Mouse (Mus musculus): ENCODE measurements around the gene Slc9a3r2. TPM values are rescaled to one million over a fixed set of nuclear protein-coding genes. Genes with fewer than 3 reads are reported as not detected.
A peak's percentile ranks its signal among the peaks of the same experiment; 100 is the strongest.

Slc9a3r2 gene
- 9.8 and 10.2 TPM in 2 replicates for polyA plus RNA-seq (2015; fragmentation: Nextera tagmentation; extraction: Ambion mirVana)

GRCm38 (mm10) chr17:24650070-24650616 lies at the start of gene Slc9a3r2:
TSS of gene Slc9a3r2 (minus strand) at chr17:24650327.
- H3K9ac ChIP-seq = peak within 1 kb of the TSS; percentile 68
- peaks cover 33% of the 10 kb centered on the region for H3K4me1 ChIP-seq (replicated peaks)
- peak within 1 kb of the TSS; percentile 82 for H3K4me2 ChIP-seq
- no peak within 1 kb of the TSS for H3K27ac ChIP-seq
- peaks cover 60% of the 10 kb centered on the region for H3K27me3 ChIP-seq
- H3K9me3 ChIP-seq (replicated peaks) = no peaks in the 10 kb centered on the region
- DNase-seq (no peak), ATAC-seq (ENCODE audit: low read depth) (peak; percentile 45)
- WGBS (ENCODE audit: insufficient replicate concordance) = under 1% methylated on average over 28 of the region's 41 CpGs
- peak within 1 kb of the TSS; percentile 62 for H3K4me3 ChIP-seq (replicated peaks)
- no peaks in the 10 kb centered on the region for H3K36me3 ChIP-seq

- Histone ChIP-seq H3K4me1 (replicated peaks) (peaks cover 36% of the 10 kb centered on the region), H3K27me3 (no peaks in the 10 kb centered on the region), H3K9me3 (replicated peaks) (no peaks in the 10 kb centered on the region), H3K4me2 (no peak overlapping the region), H3K9ac (no peak overlapping the region), H3K4me3 (replicated peaks) (no peak overlapping the region), H3K27ac (no peak overlapping the region; the same call in 1 of the 2 replicates), H3K36me3 (peaks cover 47% of the 10 kb centered on the region)
- ATAC-seq (ENCODE audit: low read depth) = no peak
- 77% methylated on average over 2 of the region's 2 CpGs for WGBS (ENCODE audit: insufficient replicate concordance)
- no peak for DNase-seq
Measured at GRCm38 (mm10) chr17:24699473-24699872, 49.3 kb upstream of the Slc9a3r2 start.

GRCm38 (mm10) chr17:24698715-24699114 lies 48.6 kb upstream of the Slc9a3r2 start:
- no peak overlapping the region for H3K27ac ChIP-seq
- WGBS (ENCODE audit: insufficient replicate concordance) = 67% methylated on average over 9 of the region's 9 CpGs

GRCm38 (mm10) chr17:24697985-24698384 lies 47.9 kb upstream of the Slc9a3r2 start:
- H3K9ac ChIP-seq = no peak overlapping the region
- 19% methylated on average over 5 of the region's 5 CpGs for WGBS (ENCODE audit: insufficient replicate concordance)
- H3K27ac ChIP-seq = no peak overlapping the region
- peaks cover 46% of the 10 kb centered on the region for H3K36me3 ChIP-seq
- H3K4me3 ChIP-seq (replicated peaks) = no peak overlapping the region
- H3K9me3 ChIP-seq (replicated peaks) = no peaks in the 10 kb centered on the region
- ATAC-seq (ENCODE audit: low read depth) (no peak), DNase-seq (no peak)
- no peak overlapping the region for H3K4me2 ChIP-seq
- peaks cover 40% of the 10 kb centered on the region for H3K4me1 ChIP-seq (replicated peaks)
- H3K27me3 ChIP-seq = no peaks in the 10 kb centered on the region

More at GRCm38 (mm10) chr17:24698715-24699114, 48.6 kb upstream of the Slc9a3r2 start:
- peaks cover 40% of the 10 kb centered on the region for H3K4me1 ChIP-seq (replicated peaks)
- H3K9me3 ChIP-seq (replicated peaks) = no peaks in the 10 kb centered on the region
- no peaks in the 10 kb centered on the region for H3K27me3 ChIP-seq
- H3K36me3 ChIP-seq = peaks cover 44% of the 10 kb centered on the region
- no peak for ATAC-seq (ENCODE audit: low read depth)
- no peak overlapping the region for H3K4me3 ChIP-seq (replicated peaks)
- peak overlapping the region; percentile 9; the same call in 1 of the 2 replicates for H3K9ac ChIP-seq
- H3K4me2 ChIP-seq = no peak overlapping the region
- DNase-seq = no peak

DNA sequence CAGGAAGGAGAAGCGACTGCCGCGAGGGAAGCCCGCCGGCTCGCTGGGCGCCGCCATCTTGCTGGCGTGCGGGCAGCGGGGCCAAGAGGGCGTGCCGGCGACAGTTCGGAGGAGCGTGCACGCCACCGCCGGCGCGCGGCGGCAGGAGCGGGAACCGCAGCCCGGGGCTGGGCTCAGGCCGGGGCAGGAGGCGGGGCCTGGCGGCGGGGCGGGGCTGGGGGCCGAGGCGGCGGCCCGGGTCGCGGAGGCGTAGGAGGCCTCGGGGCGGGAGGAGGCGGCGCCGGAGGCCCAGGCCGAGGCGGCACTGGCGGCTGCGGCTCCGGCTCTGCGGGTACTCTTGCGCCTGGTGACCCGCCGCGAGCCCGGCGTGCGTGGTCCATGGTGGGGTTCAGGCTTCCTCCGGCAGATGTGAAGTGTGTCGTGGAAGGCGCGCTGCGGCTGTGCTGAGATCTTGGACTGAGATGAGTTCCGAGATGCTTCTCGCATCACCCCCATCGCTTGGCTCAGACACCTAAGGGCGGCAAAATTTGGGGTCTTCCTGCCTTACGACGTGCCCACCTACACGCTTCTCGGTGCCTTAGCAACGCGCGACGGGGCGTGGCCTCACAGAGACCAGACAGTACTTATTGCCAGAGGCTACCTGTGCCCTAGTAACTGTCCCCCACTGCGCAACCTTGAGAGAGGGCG lies 46.0 kb upstream of the Slc9a3r2 start, which contains the start of the genes Gfer and Noxo1:
TSS of gene Gfer (minus strand) at position 146 of the 687 bp plus-strand sequence.
TSS of gene Noxo1 (plus strand) at position 224 of the 687 bp plus-strand sequence.
- Histone ChIP-seq H3K4me3 (replicated peaks) (peak within 1 kb of the TSS; percentile 84), H3K4me2 (peak within 1 kb of the TSS; percentile 96), H3K9me3 (replicated peaks) (no peaks in the 10 kb centered on the region), H3K9ac (peak within 1 kb of the TSS; percentile 90), H3K27ac (peak within 1 kb of the TSS; percentile 88), H3K27me3 (peaks cover 11% of the 10 kb centered on the region), H3K36me3 (peaks cover 37% of the 10 kb centered on the region), H3K4me1 (replicated peaks) (peaks cover 40% of the 10 kb centered on the region)
- under 1% methylated on average over 72 of the region's 76 CpGs for WGBS (ENCODE audit: insufficient replicate concordance)
- ATAC-seq (ENCODE audit: low read depth) (peak; percentile 94), DNase-seq (peak; percentile 86)

DNA sequence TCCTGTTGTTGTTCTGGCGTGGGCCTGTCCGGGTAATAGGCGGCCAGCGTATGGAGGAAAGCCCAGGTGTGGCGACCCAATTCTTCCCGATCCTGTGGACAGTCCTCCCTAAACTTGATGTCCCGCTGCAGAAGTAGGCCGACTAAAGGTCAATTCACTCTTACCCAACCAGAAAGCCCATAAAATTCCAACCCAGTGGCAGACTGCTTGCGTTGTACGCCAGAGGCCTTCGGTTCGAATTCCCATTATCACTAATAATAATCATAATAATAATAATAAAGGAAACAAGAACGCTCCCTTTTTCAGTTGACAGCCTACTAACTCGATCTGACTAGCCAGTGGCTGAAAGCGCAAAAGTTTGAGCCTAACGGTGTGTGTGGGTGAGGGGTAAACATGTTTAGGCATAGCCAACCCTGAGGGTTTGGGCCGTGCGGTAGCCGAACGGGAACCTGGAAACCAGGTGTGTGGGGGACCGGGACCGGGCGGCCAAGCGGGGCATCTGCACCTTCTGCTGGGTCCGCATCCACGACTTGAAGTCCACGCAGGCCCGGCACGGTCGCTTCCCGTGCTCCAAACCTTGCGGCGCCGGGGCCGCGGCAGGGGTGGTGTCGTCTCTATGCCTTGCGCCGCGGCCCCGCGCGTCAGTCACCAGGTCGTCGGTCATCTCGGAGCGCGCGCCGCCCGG lies 45.3 kb upstream of the Slc9a3r2 start:
- DNase-seq = no peak

DNA sequence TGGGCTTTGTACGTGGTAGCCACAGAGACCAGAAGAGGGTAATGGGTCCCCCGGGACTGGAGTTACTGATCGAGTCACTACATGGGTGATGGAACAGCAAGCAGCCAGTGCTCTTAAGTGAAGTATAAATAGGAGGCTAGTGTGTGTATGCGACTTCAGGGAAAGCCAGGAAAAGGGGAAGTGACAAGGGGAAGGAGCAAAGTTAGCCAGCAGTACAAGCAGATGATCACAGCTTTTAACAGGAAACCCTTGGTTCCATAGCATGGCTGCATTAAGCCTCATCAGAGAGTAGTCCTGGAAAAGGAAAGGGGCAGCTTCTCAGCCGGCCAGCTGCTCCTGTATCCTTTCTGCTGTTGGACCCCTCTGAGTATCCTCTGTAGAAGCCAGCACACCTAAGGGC lies 42.3 kb upstream of the Slc9a3r2 start:
- ATAC-seq (ENCODE audit: low read depth) = no peak
- Histone ChIP-seq H3K9ac (no peak overlapping the region), H3K27ac (no peak overlapping the region), H3K27me3 (peaks cover 49% of the 10 kb centered on the region), H3K9me3 (replicated peaks) (no peaks in the 10 kb centered on the region), H3K4me3 (replicated peaks) (no peak overlapping the region), H3K4me2 (no peak overlapping the region), H3K36me3 (peaks cover 19% of the 10 kb centered on the region), H3K4me1 (replicated peaks) (peaks cover 50% of the 10 kb centered on the region)
- WGBS (ENCODE audit: insufficient replicate concordance) = 52% methylated on average over 5 of the region's 5 CpGs
- no peak for DNase-seq

More for the DNA sequence above, 45.3 kb upstream of the Slc9a3r2 start:
- Histone ChIP-seq H3K27ac (peak overlapping the region; percentile 88), H3K4me3 (replicated peaks) (peak overlapping the region; percentile 84), H3K4me1 (replicated peaks) (peaks cover 40% of the 10 kb centered on the region), H3K36me3 (peaks cover 30% of the 10 kb centered on the region), H3K9me3 (replicated peaks) (no peaks in the 10 kb centered on the region), H3K4me2 (peak overlapping the region; percentile 96), H3K9ac (peak overlapping the region; percentile 90), H3K27me3 (peaks cover 18% of the 10 kb centered on the region)
- ATAC-seq (ENCODE audit: low read depth) = no peak
- WGBS (ENCODE audit: insufficient replicate concordance) = 6% methylated on average over 49 of the region's 51 CpGs

DNA sequence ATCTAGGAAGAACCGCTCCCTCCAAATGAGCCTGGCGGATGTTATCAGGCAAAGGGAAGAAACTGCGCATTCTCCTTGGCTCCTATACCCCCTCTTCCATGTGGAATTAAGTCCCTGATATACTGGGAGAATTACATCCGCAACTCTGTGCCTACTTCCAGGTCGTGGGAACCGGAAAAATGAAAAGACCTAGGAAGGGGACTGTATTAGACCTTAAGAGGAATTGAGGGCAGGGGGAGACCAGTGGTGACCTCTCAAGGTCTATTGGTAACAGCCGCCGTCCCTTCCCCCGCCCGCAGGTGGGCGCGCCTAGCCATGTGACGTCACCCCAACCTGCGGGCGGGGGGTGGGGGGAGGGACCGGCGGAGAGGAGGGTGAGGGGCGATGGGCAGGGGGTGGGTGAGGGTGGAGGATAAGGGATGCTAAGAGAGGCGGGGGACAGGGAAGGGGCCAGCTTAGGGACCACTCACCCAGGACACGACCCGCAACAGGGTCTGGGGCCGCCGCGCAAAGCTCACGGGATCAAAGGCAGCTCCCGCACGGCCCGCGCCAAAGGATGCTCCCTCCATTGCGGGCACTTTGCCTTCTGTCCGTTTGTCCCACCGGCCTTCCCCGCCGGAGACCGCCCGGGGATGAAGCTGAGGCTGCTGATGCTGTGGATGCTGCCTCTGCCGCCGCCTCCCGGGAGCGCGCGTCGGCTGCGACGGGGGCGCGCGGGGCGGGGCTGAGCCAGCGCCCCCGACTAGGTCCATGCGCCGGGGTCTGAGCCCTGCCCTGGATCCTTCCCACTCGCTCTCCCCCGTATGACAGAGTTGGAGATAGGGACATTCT lies 39.3 kb upstream of the Slc9a3r2 start, which contains the start of gene Syngr3:
TSS of gene Syngr3 (minus strand) at position 705 of the 831 bp plus-strand sequence.
- Histone ChIP-seq H3K27me3 (peaks cover 62% of the 10 kb centered on the region), H3K9ac (peak within 1 kb of the TSS; percentile 33; the same call in 1 of the 2 replicates)

DNA sequence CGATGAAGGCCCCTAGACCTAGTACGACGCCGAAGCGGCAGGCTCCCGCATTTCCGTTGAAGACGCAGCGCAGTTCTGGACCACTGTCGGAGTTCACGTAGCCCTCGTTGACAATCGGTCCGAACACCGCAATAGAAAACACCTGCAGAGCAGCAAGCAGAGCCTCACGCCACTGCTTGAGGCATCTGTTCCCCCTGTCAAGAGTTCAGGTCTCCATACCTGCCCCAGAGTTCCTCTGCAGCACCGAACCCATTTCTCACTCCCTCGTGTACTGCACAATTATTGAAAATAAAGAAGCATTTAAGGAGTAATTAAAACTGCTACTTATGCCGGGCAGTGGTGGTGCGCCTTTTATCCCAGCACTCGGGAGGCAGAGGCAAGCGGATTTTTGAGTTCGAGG lies 37.5 kb upstream of the Slc9a3r2 start:
- WGBS (ENCODE audit: insufficient replicate concordance) = 19% methylated on average over 23 of the region's 23 CpGs
- Histone ChIP-seq H3K27ac (no peak overlapping the region), H3K36me3 (peaks cover 6% of the 10 kb centered on the region; the same call in 1 of the 2 replicates), H3K4me1 (replicated peaks) (peaks cover 34% of the 10 kb centered on the region), H3K4me2 (peak overlapping the region; percentile 77), H3K9me3 (replicated peaks) (no peaks in the 10 kb centered on the region), H3K9ac (peak overlapping the region; percentile 49; the same call in 1 of the 2 replicates), H3K4me3 (replicated peaks) (peak overlapping the region; percentile 57), H3K27me3 (peaks cover 62% of the 10 kb centered on the region)
- no peak for DNase-seq
- no peak for ATAC-seq (ENCODE audit: low read depth)

More for the DNA sequence above, 39.3 kb upstream of the Slc9a3r2 start, which contains the start of gene Syngr3:
- ATAC-seq (ENCODE audit: low read depth) = no peak
- Histone ChIP-seq H3K9me3 (replicated peaks) (no peaks in the 10 kb centered on the region), H3K4me1 (replicated peaks) (peaks cover 38% of the 10 kb centered on the region), H3K4me3 (replicated peaks) (peak within 1 kb of the TSS; percentile 48), H3K4me2 (peak within 1 kb of the TSS; percentile 62), H3K36me3 (peaks cover 19% of the 10 kb centered on the region), H3K27ac (no peak within 1 kb of the TSS)
- DNase-seq = no peak
- WGBS (ENCODE audit: insufficient replicate concordance) = 2% methylated on average over 55 of the region's 55 CpGs

DNA sequence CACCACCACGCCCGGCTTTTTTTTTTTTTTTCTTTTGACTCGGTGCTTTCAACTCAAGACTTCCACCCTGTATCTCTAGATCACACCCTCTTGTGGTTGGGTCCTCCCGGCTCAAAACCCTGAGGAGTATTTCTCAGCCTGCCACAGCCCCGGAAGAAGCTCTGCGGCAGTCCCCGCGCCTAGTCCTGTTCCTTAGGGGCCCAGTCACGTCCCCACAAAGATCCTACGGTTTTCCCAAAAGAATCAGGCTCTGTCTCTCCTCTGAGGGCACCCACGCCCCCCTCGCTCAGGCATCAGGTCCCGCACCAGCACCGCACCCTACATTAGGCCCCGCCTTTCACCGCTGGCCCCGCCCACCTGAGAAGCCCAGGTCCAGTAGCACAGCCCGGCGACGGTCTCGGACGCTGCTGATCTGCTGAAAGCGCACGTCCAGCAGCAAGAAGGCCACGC lies 37.0 kb upstream of the Slc9a3r2 start:
- ATAC-seq (ENCODE audit: low read depth) (peak; percentile 62), DNase-seq (peak; percentile 74)
- peak overlapping the region; percentile 77 for H3K4me2 ChIP-seq
- peaks cover 6% of the 10 kb centered on the region for H3K36me3 ChIP-seq
- peak overlapping the region; percentile 57 for H3K4me3 ChIP-seq (replicated peaks)
- peaks cover 62% of the 10 kb centered on the region for H3K27me3 ChIP-seq
- no peak overlapping the region for H3K27ac ChIP-seq
- WGBS (ENCODE audit: insufficient replicate concordance) = 1% methylated on average over 25 of the region's 25 CpGs
- H3K9me3 ChIP-seq (replicated peaks) = no peaks in the 10 kb centered on the region
- H3K4me1 ChIP-seq (replicated peaks) = peaks cover 34% of the 10 kb centered on the region
- peak overlapping the region; percentile 49; the same call in 1 of the 2 replicates for H3K9ac ChIP-seq

All from liver, embryonic 13.5 days (tissue).